Mouse (Mus musculus): ENCODE measurements around the gene Lats1. TPM values are rescaled to one million over a fixed set of nuclear protein-coding genes. Genes with fewer than 3 reads are reported as not detected.

Gene Lats1
- total and polyA plus RNA-seq, 3 experiments, result 11.1 to 73.4 (median 17.8) TPM

GRCm38 (mm10) chr10:7731582-7731981 lies 50.6 kb downstream of the Lats1 start:
- TF ChIP-seq POLR2AphosphoS2 (IDR thresholded peaks at IDR 0.05; ENCODE audit: low read length) (no peak), GABPA (IDR thresholded peaks at IDR 0.05; ENCODE audit: low read depth, low read length) (no peak), ZMIZ1 (IDR thresholded peaks at IDR 0.05; ENCODE audit: low read depth, low read length) (no peak), MAZ (IDR thresholded peaks at IDR 0.05; ENCODE audit: low read depth, low read length) (no peak)
- Histone ChIP-seq H3K79me2 (ENCODE audit: control insufficient read depth, insufficient read depth, low read length, poor library complexity) (peaks cover 59% of the 10 kb centered on the region), H3K9me3 (replicated peaks; ENCODE audit: insufficient read depth, low read length) (no peaks in the 10 kb centered on the region), H3K9ac (ENCODE audit: control insufficient read depth, low read depth, low read length, poor library complexity, severe bottlenecking) (no peak overlapping the region), H3K36me3 (ENCODE audit: control insufficient read depth in 1 of 2, insufficient read depth in 2 of 2, low read length in 2 of 2) (peaks cover 0 to 17% of the 10 kb centered on the region in 2 experiments; a peak in 2 of 4 replicates), H3K4me1 (ENCODE audit: control insufficient read depth in 1 of 2, insufficient read depth in 2 of 2, low read length in 2 of 2) (peaks cover 6 to 9% of the 10 kb centered on the region in 2 experiments; a peak in 3 of 4 replicates), H3K4me3 (ENCODE audit: control insufficient read depth in 1 of 2, insufficient read depth in 1 of 2, low read depth in 2 of 2, low read length in 2 of 2) (no peak overlapping the region), H3K27me3 (ENCODE audit: control insufficient read depth in 1 of 2, insufficient read depth in 2 of 2, low read length in 2 of 2) (no peaks in the 10 kb centered on the region), H3K27ac (ENCODE audit: control insufficient read depth, low read depth, low read length) (no peak overlapping the region)
- no peak for DNase-seq (ENCODE audit: low read depth, low spot score)

- no peak overlapping the region for H3K4me3 ChIP-seq (ENCODE audit: control insufficient read depth in 1 of 2, insufficient read depth in 1 of 2, low read depth in 2 of 2, low read length in 2 of 2)
- H3K27ac ChIP-seq (ENCODE audit: control insufficient read depth, low read depth, low read length), result no peak overlapping the region
- H3K4me1 ChIP-seq (ENCODE audit: control insufficient read depth in 1 of 2, insufficient read depth in 2 of 2, low read length in 2 of 2), result no peaks in the 10 kb centered on the region; a peak in 1 of 4 replicates
- peaks cover 29% of the 10 kb centered on the region for H3K79me2 ChIP-seq (ENCODE audit: control insufficient read depth, insufficient read depth, low read length, poor library complexity)
- H3K36me3 ChIP-seq (ENCODE audit: control insufficient read depth in 1 of 2, insufficient read depth in 2 of 2, low read length in 2 of 2), result peaks cover 0 to 3% of the 10 kb centered on the region in 2 experiments; a peak in 2 of 4 replicates
- H3K27me3 ChIP-seq (ENCODE audit: control insufficient read depth in 1 of 2, insufficient read depth in 2 of 2, low read length in 2 of 2), result no peaks in the 10 kb centered on the region
- no peak overlapping the region for H3K9ac ChIP-seq (ENCODE audit: control insufficient read depth, low read depth, low read length, poor library complexity, severe bottlenecking)
- no peaks in the 10 kb centered on the region for H3K9me3 ChIP-seq (replicated peaks; ENCODE audit: insufficient read depth, low read length)
- TF ChIP-seq NELFE (IDR thresholded peaks at IDR 0.05; ENCODE audit: low read depth, low read length), result no peak
- TF ChIP-seq SIN3A (IDR thresholded peaks at IDR 0.05; ENCODE audit: low read length), result no peak
- no peak for TF ChIP-seq TCF12 (IDR thresholded peaks at IDR 0.05; ENCODE audit: low read depth, low read length)
- TF ChIP-seq JUND (IDR thresholded peaks at IDR 0.05; ENCODE audit: low read depth, low read length), result no peak
- no peak for TF ChIP-seq E2F4 (IDR thresholded peaks at IDR 0.05; ENCODE audit: borderline replicate concordance, low read depth, low read length)
- no peak for TF ChIP-seq BHLHE40 (IDR thresholded peaks at IDR 0.05; ENCODE audit: borderline replicate concordance, low read depth, low read length)
- TF ChIP-seq GATA1 (IDR thresholded peaks at IDR 0.05; ENCODE audit: low read depth, low read length), result no peak
- TF ChIP-seq HCFC1 (IDR thresholded peaks at IDR 0.05; ENCODE audit: low read depth, low read length), result no peak
- TF ChIP-seq MYC (IDR thresholded peaks at IDR 0.05; ENCODE audit: low read depth, low read length), result no peak
- no peak for TF ChIP-seq EP300 (IDR thresholded peaks at IDR 0.05; ENCODE audit: low read depth in 1 of 2, low read length in 2 of 2)
- no peak for TF ChIP-seq POLR2AphosphoS2 (IDR thresholded peaks at IDR 0.05; ENCODE audit: low read length)
- no peak for DNase-seq (ENCODE audit: low read depth, low spot score)
Measured at GRCm38 (mm10) chr10:7737122-7737521, 56.1 kb downstream of the Lats1 start.

GRCm38 (mm10) chr10:7737914-7738313 lies 56.9 kb downstream of the Lats1 start:
- peaks cover 27% of the 10 kb centered on the region for H3K79me2 ChIP-seq (ENCODE audit: control insufficient read depth, insufficient read depth, low read length, poor library complexity)
- peaks cover 0 to 3% of the 10 kb centered on the region in 2 experiments; a peak in 2 of 4 replicates for H3K36me3 ChIP-seq (ENCODE audit: control insufficient read depth in 1 of 2, insufficient read depth in 2 of 2, low read length in 2 of 2)
- no peaks in the 10 kb centered on the region for H3K9me3 ChIP-seq (replicated peaks; ENCODE audit: insufficient read depth, low read length)
- H3K27ac ChIP-seq (ENCODE audit: control insufficient read depth, low read depth, low read length), result no peak overlapping the region
- no peaks in the 10 kb centered on the region for H3K27me3 ChIP-seq (ENCODE audit: control insufficient read depth in 1 of 2, insufficient read depth in 2 of 2, low read length in 2 of 2)
- H3K4me3 ChIP-seq (ENCODE audit: control insufficient read depth in 1 of 2, insufficient read depth in 1 of 2, low read depth in 2 of 2, low read length in 2 of 2), result no peak overlapping the region
- H3K9ac ChIP-seq (ENCODE audit: control insufficient read depth, low read depth, low read length, poor library complexity, severe bottlenecking), result no peak overlapping the region
- H3K4me1 ChIP-seq (ENCODE audit: control insufficient read depth in 1 of 2, insufficient read depth in 2 of 2, low read length in 2 of 2), result no peaks in the 10 kb centered on the region; a peak in 1 of 4 replicates
- DNase-seq (ENCODE audit: low read depth, low spot score), result no peak
- TF ChIP-seq MAZ (IDR thresholded peaks at IDR 0.05; ENCODE audit: low read depth, low read length), result no peak
- TF ChIP-seq SIN3A (IDR thresholded peaks at IDR 0.05; ENCODE audit: low read length), result no peak
- TF ChIP-seq ZMIZ1 (IDR thresholded peaks at IDR 0.05; ENCODE audit: low read depth, low read length), result no peak
- no peak for TF ChIP-seq UBTF (IDR thresholded peaks at IDR 0.05; ENCODE audit: borderline replicate concordance, insufficient read depth, low read depth, low read length)
- TF ChIP-seq NRF1 (IDR thresholded peaks at IDR 0.05; ENCODE audit: insufficient read depth, low read depth, low read length, poor library complexity, severe bottlenecking), result no peak
- TF ChIP-seq TBP (IDR thresholded peaks at IDR 0.05; ENCODE audit: low read depth, low read length), result no peak
- TF ChIP-seq MYB (IDR thresholded peaks at IDR 0.05; ENCODE audit: low read depth, low read length), result no peak
- TF ChIP-seq TAL1 (IDR thresholded peaks at IDR 0.05; ENCODE audit: low read length), result no peak
- no peak for TF ChIP-seq MXI1 (IDR thresholded peaks at IDR 0.05; ENCODE audit: low read depth, low read length)
- TF ChIP-seq ELF1 (IDR thresholded peaks at IDR 0.05; ENCODE audit: low read depth, low read length), result no peak
- no peak for TF ChIP-seq E2F4 (IDR thresholded peaks at IDR 0.05; ENCODE audit: borderline replicate concordance, low read depth, low read length)
- TF ChIP-seq JUND (IDR thresholded peaks at IDR 0.05; ENCODE audit: low read depth, low read length), result no peak
- TF ChIP-seq GABPA (IDR thresholded peaks at IDR 0.05; ENCODE audit: low read depth, low read length), result no peak
- TF ChIP-seq CHD2 (IDR thresholded peaks at IDR 0.05; ENCODE audit: low read length), result no peak
